Mouse (Mus musculus): ENCODE measurements around the gene Mpnd. TPM values are rescaled to one million over a fixed set of nuclear protein-coding genes. Genes with fewer than 3 reads are reported as not detected.

The Mpnd gene
- polyA plus RNA-seq, 1 experiment from 2014 or later: 141 TPM

DNA sequence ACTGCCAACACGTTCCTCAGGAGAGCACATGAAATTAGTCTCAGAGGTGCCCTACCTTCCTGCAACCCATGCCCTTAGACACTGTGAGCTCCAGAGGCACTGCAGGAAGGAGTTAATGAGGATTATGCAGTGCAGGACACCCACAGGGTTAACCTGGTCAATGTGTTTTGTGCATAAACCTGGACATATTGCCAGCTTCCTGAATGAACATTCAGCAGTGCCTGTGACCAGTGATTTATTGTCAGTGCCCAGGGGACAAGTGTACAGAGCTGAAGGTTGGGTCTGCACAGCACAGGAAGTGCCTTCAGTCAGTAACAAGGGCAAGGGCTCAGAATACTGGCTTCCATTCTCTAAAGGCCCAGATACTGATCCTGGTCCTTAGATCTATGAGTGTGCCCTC, 21.4 kb downstream of the Mpnd start:
- Histone ChIP-seq H3K9ac (ENCODE audit: low read depth, low read length) (no peak overlapping the region), H3K27me3 (ENCODE audit: control insufficient read depth, insufficient read depth, low read length) (no peaks in the 10 kb centered on the region), H3K4me2 (replicated peaks; ENCODE audit: low read depth, low read length) (no peak overlapping the region), H3K9me3 (ENCODE audit: control insufficient read depth, low read length) (no peaks in the 10 kb centered on the region), H3K36me3 (ENCODE audit: control insufficient read depth, insufficient read depth, low read length) (peaks cover 5% of the 10 kb centered on the region; the same call in 1 of the 2 replicates), H3K4me1 (replicated peaks; ENCODE audit: control insufficient read depth, insufficient read depth, low read length) (peaks cover 3% of the 10 kb centered on the region; the same call in 1 of the 2 replicates), H3K27ac (ENCODE audit: low read depth, low read length) (no peak overlapping the region), H3K4me3 (ENCODE audit: low read depth, low read length) (no peak overlapping the region)
- no peak for DNase-seq (ENCODE audit: low spot score)
- WGBS: 80% methylated on average over 1 of the region's 1 CpGs
- no peak for ATAC-seq (ENCODE audit: low FRiP score)

DNA sequence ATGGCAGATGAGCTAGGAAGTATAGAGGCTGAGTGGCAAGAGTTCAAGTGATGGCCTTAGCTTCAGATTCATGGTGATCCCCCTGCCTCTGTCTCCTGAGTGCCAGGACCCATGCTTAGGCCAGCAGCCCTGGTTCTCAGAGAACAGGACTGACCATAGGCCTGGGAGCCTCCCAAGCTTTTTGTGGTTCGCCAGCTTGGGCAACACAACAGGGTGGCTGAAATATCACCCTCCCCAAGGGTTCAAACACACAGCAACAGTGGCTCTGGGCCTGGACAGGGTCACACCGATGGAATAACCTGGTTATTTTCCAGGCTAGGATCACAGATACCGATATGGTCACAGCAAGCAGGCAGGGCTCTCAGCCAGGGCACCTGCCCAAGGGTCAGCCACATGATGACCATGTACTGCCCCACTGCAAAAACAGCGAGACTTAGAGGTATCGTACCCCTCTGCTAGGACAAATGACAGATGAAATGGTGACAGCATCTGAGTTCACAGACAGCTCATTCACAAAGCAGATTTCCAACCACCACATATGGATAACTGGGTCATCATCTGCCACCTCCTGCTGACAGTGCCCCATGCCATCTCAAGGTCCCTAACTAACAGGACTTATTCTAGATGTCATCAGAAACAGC, 22.4 kb downstream of the Mpnd start:
- ATAC-seq (ENCODE audit: low FRiP score) (no peak), DNase-seq (ENCODE audit: low spot score) (no peak)
- H3K4me1 ChIP-seq (replicated peaks; ENCODE audit: control insufficient read depth, insufficient read depth, low read length): peaks cover 2% of the 10 kb centered on the region; the same call in 1 of the 2 replicates
- H3K9ac ChIP-seq (ENCODE audit: low read depth, low read length): no peak overlapping the region
- H3K4me2 ChIP-seq (replicated peaks; ENCODE audit: low read depth, low read length): no peak overlapping the region
- H3K4me3 ChIP-seq (ENCODE audit: low read depth, low read length): no peak overlapping the region
- H3K9me3 ChIP-seq (ENCODE audit: control insufficient read depth, low read length): no peaks in the 10 kb centered on the region
- H3K27ac ChIP-seq (ENCODE audit: low read depth, low read length): no peak overlapping the region
- peaks cover 5% of the 10 kb centered on the region; the same call in 1 of the 2 replicates for H3K36me3 ChIP-seq (ENCODE audit: control insufficient read depth, insufficient read depth, low read length)
- 91% methylated on average over 5 of the region's 5 CpGs for WGBS
- no peaks in the 10 kb centered on the region for H3K27me3 ChIP-seq (ENCODE audit: control insufficient read depth, insufficient read depth, low read length)

DNA sequence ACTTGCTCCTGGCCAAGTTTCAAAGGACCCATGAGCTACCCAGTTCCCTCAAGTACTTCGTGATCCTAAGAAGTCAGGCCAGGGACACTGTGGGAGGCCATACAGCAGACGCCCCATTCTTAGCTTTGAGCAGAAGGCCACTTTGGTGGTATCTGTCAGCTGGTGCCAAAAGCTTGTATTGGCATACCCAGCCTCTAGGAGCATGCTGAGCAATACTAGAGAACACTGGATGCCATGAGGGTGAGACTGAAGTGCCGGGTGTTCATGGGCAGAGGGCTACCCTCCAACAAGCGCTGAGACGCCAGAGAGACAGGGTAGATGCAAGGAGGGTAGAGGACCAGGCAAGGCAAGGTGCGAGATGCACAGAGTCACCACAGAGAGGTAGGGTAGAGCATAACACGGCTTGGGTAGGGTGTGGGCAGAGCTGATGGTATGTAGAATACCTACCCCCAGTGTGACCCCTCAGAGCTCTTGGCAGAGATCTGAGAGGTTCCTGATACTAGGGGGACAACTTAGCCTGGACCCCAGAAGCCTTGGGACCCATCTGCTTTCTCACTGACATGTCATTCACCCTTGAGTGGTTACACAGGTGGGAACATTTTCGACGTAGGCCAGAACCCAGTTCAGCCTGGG, 24.8 kb downstream of the Mpnd start:
- H3K4me1 ChIP-seq (replicated peaks; ENCODE audit: control insufficient read depth, insufficient read depth, low read length): peaks cover 9% of the 10 kb centered on the region; the same call in 1 of the 2 replicates
- H3K36me3 ChIP-seq (ENCODE audit: control insufficient read depth, insufficient read depth, low read length): peaks cover 10% of the 10 kb centered on the region; the same call in 1 of the 2 replicates
- no peak overlapping the region for H3K9ac ChIP-seq (ENCODE audit: low read depth, low read length)
- no peaks in the 10 kb centered on the region for H3K9me3 ChIP-seq (ENCODE audit: control insufficient read depth, low read length)
- H3K27ac ChIP-seq (ENCODE audit: low read depth, low read length): no peak overlapping the region
- H3K4me2 ChIP-seq (replicated peaks; ENCODE audit: low read depth, low read length): no peak overlapping the region
- H3K27me3 ChIP-seq (ENCODE audit: control insufficient read depth, insufficient read depth, low read length): no peaks in the 10 kb centered on the region
- DNase-seq (ENCODE audit: low spot score) (no peak), ATAC-seq (ENCODE audit: low FRiP score) (no peak)
- H3K4me3 ChIP-seq (ENCODE audit: low read depth, low read length): no peak overlapping the region
- WGBS: 94% methylated on average over 9 of the region's 9 CpGs

DNA sequence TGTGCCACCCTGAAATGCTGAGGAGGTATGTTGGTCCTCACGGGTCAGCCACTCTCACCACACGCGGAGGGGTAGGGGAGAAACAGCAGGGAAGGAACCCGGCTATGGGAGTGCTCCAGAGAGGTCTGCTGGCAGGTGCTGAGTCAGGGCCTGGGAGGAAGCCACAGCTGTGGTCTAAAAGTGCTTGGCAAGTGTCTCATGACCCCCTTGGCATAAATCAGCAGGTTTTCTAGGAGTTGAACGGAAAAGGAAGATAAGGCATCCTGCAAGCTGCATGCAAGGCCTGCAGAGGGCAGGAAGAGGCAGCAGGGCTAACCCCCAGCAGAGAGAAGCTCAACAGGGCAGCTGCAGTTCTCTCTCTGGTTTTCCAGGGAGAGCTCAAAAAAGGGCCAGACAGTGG, 25.4 kb downstream of the Mpnd start:
- WGBS: 77% methylated on average over 5 of the region's 5 CpGs
- Histone ChIP-seq H3K36me3 (ENCODE audit: control insufficient read depth, insufficient read depth, low read length) (peaks cover 10% of the 10 kb centered on the region; the same call in 1 of the 2 replicates), H3K27ac (ENCODE audit: low read depth, low read length) (no peak overlapping the region), H3K9ac (ENCODE audit: low read depth, low read length) (no peak overlapping the region), H3K4me3 (ENCODE audit: low read depth, low read length) (no peak overlapping the region), H3K4me1 (replicated peaks; ENCODE audit: control insufficient read depth, insufficient read depth, low read length) (peaks cover 10% of the 10 kb centered on the region; the same call in 1 of the 2 replicates), H3K9me3 (ENCODE audit: control insufficient read depth, low read length) (no peaks in the 10 kb centered on the region), H3K27me3 (ENCODE audit: control insufficient read depth, insufficient read depth, low read length) (no peaks in the 10 kb centered on the region), H3K4me2 (replicated peaks; ENCODE audit: low read depth, low read length) (no peak overlapping the region)
- no peak for ATAC-seq (ENCODE audit: low FRiP score)
- no peak for DNase-seq (ENCODE audit: low spot score)

DNA sequence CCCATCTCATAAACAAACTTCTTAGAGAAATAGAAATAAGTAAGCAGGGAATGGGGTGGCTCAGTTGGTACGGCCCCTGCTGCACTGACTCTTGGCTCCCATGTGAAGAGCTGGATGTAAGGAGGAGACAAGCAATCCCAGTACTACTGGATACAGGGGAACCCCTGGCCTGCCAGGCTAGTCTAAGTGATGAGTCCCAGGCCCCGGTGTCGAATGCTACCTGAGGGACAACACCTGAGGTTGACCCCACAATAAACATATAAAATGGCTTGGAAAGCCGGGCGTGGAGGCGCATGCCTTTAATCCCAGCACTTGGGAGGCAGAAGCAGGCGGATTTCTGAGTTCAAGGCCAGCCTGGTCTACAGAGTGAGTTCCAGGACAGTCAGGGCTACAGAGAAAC, 25.9 kb downstream of the Mpnd start:
- no peaks in the 10 kb centered on the region for H3K9me3 ChIP-seq (ENCODE audit: control insufficient read depth, low read length)
- 92% methylated on average over 7 of the region's 7 CpGs for WGBS
- H3K4me2 ChIP-seq (replicated peaks; ENCODE audit: low read depth, low read length): no peak overlapping the region
- no peaks in the 10 kb centered on the region for H3K27me3 ChIP-seq (ENCODE audit: control insufficient read depth, insufficient read depth, low read length)
- H3K27ac ChIP-seq (ENCODE audit: low read depth, low read length): no peak overlapping the region
- H3K4me1 ChIP-seq (replicated peaks; ENCODE audit: control insufficient read depth, insufficient read depth, low read length): peaks cover 10% of the 10 kb centered on the region; the same call in 1 of the 2 replicates
- H3K9ac ChIP-seq (ENCODE audit: low read depth, low read length): no peak overlapping the region
- ATAC-seq (ENCODE audit: low FRiP score) (no peak), DNase-seq (ENCODE audit: low spot score) (no peak)
- H3K4me3 ChIP-seq (ENCODE audit: low read depth, low read length): no peak overlapping the region
- H3K36me3 ChIP-seq (ENCODE audit: control insufficient read depth, insufficient read depth, low read length): peaks cover 10% of the 10 kb centered on the region; the same call in 1 of the 2 replicates

DNA sequence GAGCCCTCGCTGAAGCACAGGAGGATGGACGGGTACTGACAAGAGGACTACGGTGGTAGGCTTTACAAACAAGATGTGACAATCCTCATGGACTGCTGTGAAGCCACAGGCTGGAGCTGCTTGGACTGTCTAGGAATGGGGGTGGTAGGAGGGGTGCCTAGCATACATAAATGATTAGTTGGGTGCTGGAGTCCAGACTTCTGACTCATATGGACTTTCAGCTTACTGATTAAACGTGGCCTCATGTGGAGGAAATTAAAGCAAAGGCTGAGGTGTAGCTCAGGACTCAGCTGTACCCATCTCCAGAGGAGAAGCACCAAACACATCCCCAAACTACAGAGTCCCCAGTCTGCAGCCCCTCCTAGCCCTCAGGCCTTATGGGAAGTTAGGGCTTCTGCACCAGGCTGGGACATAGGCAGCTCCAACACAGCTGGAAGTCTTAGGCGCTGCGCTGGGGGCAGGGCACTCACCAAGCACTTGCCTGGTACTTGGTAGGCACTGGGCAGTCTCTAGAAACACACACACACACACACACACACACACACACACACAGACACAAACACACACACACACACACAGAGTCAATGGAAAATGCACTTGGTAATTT, 26.7 kb downstream of the Mpnd start:
- Histone ChIP-seq H3K36me3 (ENCODE audit: control insufficient read depth, insufficient read depth, low read length) (peaks cover 10% of the 10 kb centered on the region; the same call in 1 of the 2 replicates), H3K9ac (ENCODE audit: low read depth, low read length) (no peak overlapping the region), H3K4me1 (replicated peaks; ENCODE audit: control insufficient read depth, insufficient read depth, low read length) (peaks cover 10% of the 10 kb centered on the region; the same call in 1 of the 2 replicates), H3K27me3 (ENCODE audit: control insufficient read depth, insufficient read depth, low read length) (no peaks in the 10 kb centered on the region), H3K4me3 (ENCODE audit: low read depth, low read length) (no peak overlapping the region), H3K4me2 (replicated peaks; ENCODE audit: low read depth, low read length) (no peak overlapping the region), H3K27ac (ENCODE audit: low read depth, low read length) (no peak overlapping the region), H3K9me3 (ENCODE audit: control insufficient read depth, low read length) (no peaks in the 10 kb centered on the region)
- no peak for DNase-seq (ENCODE audit: low spot score)
- no peak for ATAC-seq (ENCODE audit: low FRiP score)
- WGBS: 78% methylated on average over 6 of the region's 6 CpGs

DNA sequence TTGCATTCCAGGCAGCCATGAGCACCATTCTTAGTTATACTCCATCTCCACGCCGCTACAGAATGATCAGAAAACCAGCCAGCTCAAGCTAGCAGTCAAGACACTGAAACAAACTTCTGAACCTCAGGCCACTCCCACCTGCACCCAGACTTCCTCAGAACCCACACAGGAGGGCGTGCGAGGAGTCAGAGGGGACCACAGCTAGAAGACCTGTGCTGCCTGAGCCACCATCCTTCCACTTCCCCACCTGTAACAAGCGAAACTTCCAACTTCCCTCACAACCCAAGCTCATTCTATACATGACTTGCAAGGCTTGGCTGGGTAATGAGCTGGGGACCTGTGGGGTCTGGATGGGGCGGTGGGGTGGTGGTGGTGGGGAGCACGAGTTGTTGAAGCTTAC, 27.3 kb downstream of the Mpnd start:
- DNase-seq (ENCODE audit: low spot score) (no peak), ATAC-seq (ENCODE audit: low FRiP score) (no peak)
- Histone ChIP-seq H3K27me3 (ENCODE audit: control insufficient read depth, insufficient read depth, low read length) (no peaks in the 10 kb centered on the region), H3K36me3 (ENCODE audit: control insufficient read depth, insufficient read depth, low read length) (peaks cover 10% of the 10 kb centered on the region; the same call in 1 of the 2 replicates), H3K27ac (ENCODE audit: low read depth, low read length) (no peak overlapping the region), H3K4me2 (replicated peaks; ENCODE audit: low read depth, low read length) (no peak overlapping the region), H3K9me3 (ENCODE audit: control insufficient read depth, low read length) (no peaks in the 10 kb centered on the region), H3K4me3 (ENCODE audit: low read depth, low read length) (no peak overlapping the region), H3K9ac (ENCODE audit: low read depth, low read length) (no peak overlapping the region), H3K4me1 (replicated peaks; ENCODE audit: control insufficient read depth, insufficient read depth, low read length) (peaks cover 10% of the 10 kb centered on the region; the same call in 1 of the 2 replicates)
- WGBS: 81% methylated on average over 7 of the region's 7 CpGs

DNA sequence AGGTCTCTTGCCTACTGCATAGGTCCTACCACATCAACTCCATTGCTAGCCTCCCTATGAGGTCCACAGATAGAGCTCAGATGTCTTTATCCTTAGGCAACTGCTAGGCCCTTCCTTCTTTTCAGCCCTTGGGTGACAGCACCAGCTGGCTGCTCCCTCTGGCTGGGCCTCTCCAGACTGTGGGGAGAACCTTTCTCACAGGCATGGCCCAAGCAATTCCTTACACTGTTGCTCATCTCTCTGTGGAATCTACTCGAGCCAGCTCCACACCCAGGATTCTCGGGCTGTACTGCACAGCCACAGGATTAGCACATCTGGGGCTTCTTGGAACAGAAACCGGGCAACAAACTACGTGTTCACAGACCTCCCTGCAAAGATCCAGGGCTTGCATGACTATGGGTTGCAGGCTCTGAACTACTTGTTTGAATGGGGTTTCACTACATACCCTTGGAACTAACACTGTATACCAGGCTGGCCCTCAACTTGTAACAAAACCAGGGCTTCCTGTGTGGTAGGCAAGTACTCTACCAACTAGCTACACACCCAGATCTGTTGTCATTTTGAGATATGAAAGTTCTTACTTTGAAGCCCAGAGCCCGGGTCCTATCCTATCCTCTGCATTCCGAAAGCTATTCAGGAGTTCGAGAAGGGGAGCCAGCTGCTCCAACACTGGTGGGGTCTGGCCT, 28.7 kb downstream of the Mpnd start:
- H3K9ac ChIP-seq (ENCODE audit: low read depth, low read length): no peak overlapping the region
- no peak overlapping the region for H3K4me3 ChIP-seq (ENCODE audit: low read depth, low read length)
- DNase-seq (ENCODE audit: low spot score) (no peak), ATAC-seq (ENCODE audit: low FRiP score) (no peak)
- H3K27ac ChIP-seq (ENCODE audit: low read depth, low read length): no peak overlapping the region
- no peaks in the 10 kb centered on the region for H3K9me3 ChIP-seq (ENCODE audit: control insufficient read depth, low read length)
- H3K36me3 ChIP-seq (ENCODE audit: control insufficient read depth, insufficient read depth, low read length): peaks cover 10% of the 10 kb centered on the region; the same call in 1 of the 2 replicates
- H3K4me2 ChIP-seq (replicated peaks; ENCODE audit: low read depth, low read length): no peak overlapping the region
- H3K4me1 ChIP-seq (replicated peaks; ENCODE audit: control insufficient read depth, insufficient read depth, low read length): peaks cover 10% of the 10 kb centered on the region; the same call in 1 of the 2 replicates
- WGBS: 90% methylated on average over 7 of the region's 7 CpGs
- H3K27me3 ChIP-seq (ENCODE audit: control insufficient read depth, insufficient read depth, low read length): no peaks in the 10 kb centered on the region

All from hindbrain, embryonic 11.5 days (tissue).